Mouse (Mus musculus): ENCODE data around the gene Irgm1. TPM values are rescaled to one million over a fixed set of nuclear protein-coding genes. Genes with fewer than 3 reads are reported as not detected.
"Not testable (repeated sequence)": the region's sequence is repeated elsewhere in the genome, so short reads cannot be mapped to it uniquely, and the experiment has no call there.

Irgm1 gene
- 14.7 and 16.2 TPM in 2 replicates for polyA plus RNA-seq (2014; fragmentation: Nextera tagmentation; extraction: Ambion mirVana)

GRCm38 (mm10) chr11:48871201-48871772 is at the start of gene Irgm1:
Gene Irgm1, minus strand, starts transcription at chr11:48871683.
- Histone ChIP-seq H3K27me3 (replicated peaks; ENCODE audit: control insufficient read depth, insufficient read depth, low read length) (no peaks in the 10 kb centered on the region), H3K4me3 (ENCODE audit: low read depth, low read length) (peak within 1 kb of the TSS; percentile 49), H3K9ac (ENCODE audit: low read length) (peak within 1 kb of the TSS; percentile 66), H3K27ac (ENCODE audit: low read depth) (peak within 1 kb of the TSS; percentile 82), H3K4me1 (replicated peaks; ENCODE audit: control insufficient read depth, insufficient read depth, low read length) (peaks cover 31% of the 10 kb centered on the region), H3K9me3 (ENCODE audit: control insufficient read depth, low read length) (no peaks in the 10 kb centered on the region), H3K4me2 (ENCODE audit: low read length) (peak within 1 kb of the TSS; percentile 73), H3K36me3 (ENCODE audit: control insufficient read depth, insufficient read depth, low read length) (peaks cover 4% of the 10 kb centered on the region; the same call in 1 of the 2 replicates)
- ATAC-seq (replicated peaks; ENCODE audit: low FRiP score, low TSS enrichment, low read depth) (peak; percentile 20; the same call in 1 of the 2 replicates), DNase-seq (ENCODE audit: low spot score) (peak; percentile 87)
- under 1% methylated on average over 19 of the region's 19 CpGs for WGBS

GRCm38 (mm10) chr11:48918380-48918779 is 46.9 kb upstream of the Irgm1 start:
- no peak overlapping the region for H3K4me3 ChIP-seq (ENCODE audit: low read depth, low read length)
- no peaks in the 10 kb centered on the region for H3K36me3 ChIP-seq (ENCODE audit: control insufficient read depth, insufficient read depth, low read length)
- H3K27ac ChIP-seq (ENCODE audit: low read depth): no peak overlapping the region
- H3K9me3 ChIP-seq (ENCODE audit: control insufficient read depth, low read length): no peaks in the 10 kb centered on the region
- no peaks in the 10 kb centered on the region for H3K4me1 ChIP-seq (replicated peaks; ENCODE audit: control insufficient read depth, insufficient read depth, low read length)
- H3K4me2 ChIP-seq (ENCODE audit: low read length): no peak overlapping the region
- 78% methylated on average over 3 of the region's 3 CpGs for WGBS
- no peak overlapping the region for H3K9ac ChIP-seq (ENCODE audit: low read length)
- ATAC-seq (replicated peaks; ENCODE audit: low FRiP score, low TSS enrichment, low read depth): no peak
- no peaks in the 10 kb centered on the region for H3K27me3 ChIP-seq (replicated peaks; ENCODE audit: control insufficient read depth, insufficient read depth, low read length)
- no peak for DNase-seq (ENCODE audit: low spot score)

GRCm38 (mm10) chr11:48913611-48914010 is 42.1 kb upstream of the Irgm1 start:
- Histone ChIP-seq H3K4me1 (replicated peaks; ENCODE audit: control insufficient read depth, insufficient read depth, low read length) (no peaks in the 10 kb centered on the region), H3K9me3 (ENCODE audit: control insufficient read depth, low read length) (no peaks in the 10 kb centered on the region), H3K4me3 (ENCODE audit: low read depth, low read length) (no peak overlapping the region), H3K27ac (ENCODE audit: low read depth) (no peak overlapping the region), H3K36me3 (ENCODE audit: control insufficient read depth, insufficient read depth, low read length) (no peaks in the 10 kb centered on the region), H3K27me3 (replicated peaks; ENCODE audit: control insufficient read depth, insufficient read depth, low read length) (no peaks in the 10 kb centered on the region), H3K4me2 (ENCODE audit: low read length) (no peak overlapping the region), H3K9ac (ENCODE audit: low read length) (no peak overlapping the region)
- DNase-seq (ENCODE audit: low spot score) (no peak), ATAC-seq (replicated peaks; ENCODE audit: low FRiP score, low TSS enrichment, low read depth) (no peak)
- WGBS: 93% methylated on average over 1 of the region's 1 CpGs

DNA sequence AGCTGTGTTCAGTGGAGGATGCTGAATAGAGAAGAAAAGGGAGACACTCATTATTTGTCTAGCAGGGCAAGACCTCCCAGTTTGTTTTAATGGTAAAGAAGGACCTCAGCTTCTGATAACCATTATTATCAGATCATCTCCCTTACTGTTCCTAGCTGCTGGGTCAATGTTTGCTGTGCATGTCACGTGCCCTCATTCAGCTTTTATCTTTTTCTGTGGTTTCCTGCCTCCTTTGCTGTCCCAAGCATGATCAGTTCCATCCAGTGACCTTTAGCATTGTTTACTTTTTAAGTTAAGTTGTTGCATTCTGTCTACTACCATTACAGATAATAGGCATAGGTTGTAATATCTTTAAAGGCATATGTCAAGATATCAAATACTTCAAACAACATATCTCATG is 37.0 kb upstream of the Irgm1 start:
- Histone ChIP-seq H3K9ac (ENCODE audit: low read length) (no peak overlapping the region), H3K4me1 (replicated peaks; ENCODE audit: control insufficient read depth, insufficient read depth, low read length) (no peaks in the 10 kb centered on the region), H3K4me2 (ENCODE audit: low read length) (no peak overlapping the region), H3K9me3 (ENCODE audit: control insufficient read depth, low read length) (no peaks in the 10 kb centered on the region), H3K27ac (ENCODE audit: low read depth) (no peak overlapping the region), H3K36me3 (ENCODE audit: control insufficient read depth, insufficient read depth, low read length) (no peaks in the 10 kb centered on the region), H3K27me3 (replicated peaks; ENCODE audit: control insufficient read depth, insufficient read depth, low read length) (no peaks in the 10 kb centered on the region), H3K4me3 (ENCODE audit: low read depth, low read length) (no peak overlapping the region)
- DNase-seq (ENCODE audit: low spot score) (no peak), ATAC-seq (replicated peaks; ENCODE audit: low FRiP score, low TSS enrichment, low read depth) (no peak)
- WGBS: 58% methylated on average over 1 of the region's 1 CpGs

DNA sequence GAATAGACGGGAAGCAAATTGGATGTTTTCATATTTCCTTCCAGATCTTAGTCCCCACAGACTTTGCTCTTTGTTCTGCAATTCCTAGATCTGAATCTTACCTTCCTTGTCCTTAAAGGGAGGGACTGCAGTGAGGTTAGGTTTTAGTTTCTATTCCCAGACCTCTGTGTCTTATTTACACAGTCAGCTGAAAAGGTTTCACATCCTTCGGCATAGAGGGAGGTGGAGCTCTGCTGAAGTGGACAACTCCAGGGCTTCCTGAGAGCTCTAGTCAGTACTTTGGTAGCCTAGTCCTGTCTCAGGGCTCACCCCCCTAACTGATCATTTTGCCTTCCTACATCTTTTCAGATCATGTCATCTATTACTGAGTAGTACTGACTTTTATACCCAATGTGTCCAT is 30.5 kb upstream of the Irgm1 start, which contains the start of gene Gm5431:
Gm5431 (minus strand) TSS at position 194 of the 400 bp plus-strand sequence.
- no peaks in the 10 kb centered on the region for H3K27me3 ChIP-seq (replicated peaks; ENCODE audit: control insufficient read depth, insufficient read depth, low read length)
- WGBS: 46% methylated on average over 2 of the region's 2 CpGs
- no peaks in the 10 kb centered on the region for H3K9me3 ChIP-seq (ENCODE audit: control insufficient read depth, low read length)
- H3K36me3 ChIP-seq (ENCODE audit: control insufficient read depth, insufficient read depth, low read length): no peaks in the 10 kb centered on the region
- no peak within 1 kb of the TSS for H3K9ac ChIP-seq (ENCODE audit: low read length)
- ATAC-seq (replicated peaks; ENCODE audit: low FRiP score, low TSS enrichment, low read depth) (no peak), DNase-seq (ENCODE audit: low spot score) (no peak)
- H3K27ac ChIP-seq (ENCODE audit: low read depth): no peak within 1 kb of the TSS
- H3K4me1 ChIP-seq (replicated peaks; ENCODE audit: control insufficient read depth, insufficient read depth, low read length): no peaks in the 10 kb centered on the region
- no peak within 1 kb of the TSS for H3K4me2 ChIP-seq (ENCODE audit: low read length)
- H3K4me3 ChIP-seq (ENCODE audit: low read depth, low read length): no peak within 1 kb of the TSS

GRCm38 (mm10) chr11:48901567-48901930 is 30.1 kb upstream of the Irgm1 start:
- H3K9me3 ChIP-seq (ENCODE audit: control insufficient read depth, low read length); H3K9ac ChIP-seq (ENCODE audit: low read length); DNase-seq (ENCODE audit: low spot score); H3K27ac ChIP-seq (ENCODE audit: low read depth); H3K4me1 ChIP-seq (replicated peaks; ENCODE audit: control insufficient read depth, insufficient read depth, low read length); H3K36me3 ChIP-seq (ENCODE audit: control insufficient read depth, insufficient read depth, low read length); H3K4me3 ChIP-seq (ENCODE audit: low read depth, low read length); ATAC-seq (replicated peaks; ENCODE audit: low FRiP score, low TSS enrichment, low read depth); H3K4me2 ChIP-seq (ENCODE audit: low read length); H3K27me3 ChIP-seq (replicated peaks; ENCODE audit: control insufficient read depth, insufficient read depth, low read length): not testable (repeated sequence)
- WGBS: 94% methylated on average over 1 of the region's 1 CpGs

DNA sequence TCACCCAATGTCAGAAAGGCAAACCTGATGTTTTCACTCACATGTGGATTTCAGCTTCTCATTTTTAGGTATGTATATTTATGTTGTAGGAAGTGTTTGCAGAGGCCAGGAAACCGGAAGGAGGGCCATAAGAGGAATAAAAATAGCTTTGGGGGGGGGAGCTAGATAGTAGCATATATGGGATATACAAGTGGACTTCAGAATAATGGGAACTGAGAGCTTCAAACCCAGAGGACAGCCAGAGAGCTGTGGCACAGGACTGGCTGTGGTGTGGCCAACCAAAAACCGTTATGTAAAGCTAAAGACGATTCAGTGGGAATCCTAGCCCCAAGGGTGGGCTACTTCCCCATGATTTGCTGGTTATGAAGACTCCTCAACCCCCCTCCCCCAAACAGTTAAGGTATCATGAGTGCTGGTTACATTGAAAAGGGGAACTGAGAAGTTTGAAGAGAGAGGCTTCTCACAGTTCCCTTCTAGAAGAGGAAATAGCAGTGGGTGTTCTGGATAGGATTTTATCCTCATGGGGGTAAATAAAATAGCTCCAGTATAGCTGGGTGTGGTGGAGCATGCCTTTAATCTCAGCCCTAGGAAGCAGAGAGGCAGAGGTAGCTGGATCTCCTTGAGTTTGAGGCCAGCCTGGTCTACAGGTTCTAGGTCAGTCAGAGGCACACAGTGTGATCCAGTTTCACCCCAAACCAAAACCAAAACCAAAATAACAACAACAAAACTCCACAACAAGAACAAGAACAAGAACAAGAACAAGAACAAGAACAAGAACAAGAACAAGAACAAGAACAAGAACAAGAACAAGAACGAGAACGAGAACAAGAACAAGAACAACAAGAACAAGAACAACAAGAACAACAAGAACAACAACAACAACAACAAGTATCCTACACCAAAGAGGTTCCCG is 29.4 kb upstream of the Irgm1 start:
- WGBS: 82% methylated on average over 6 of the region's 6 CpGs
- not testable (repeated sequence) for H3K27me3 ChIP-seq (replicated peaks; ENCODE audit: control insufficient read depth, insufficient read depth, low read length); ATAC-seq (replicated peaks; ENCODE audit: low FRiP score, low TSS enrichment, low read depth); H3K9me3 ChIP-seq (ENCODE audit: control insufficient read depth, low read length); H3K4me3 ChIP-seq (ENCODE audit: low read depth, low read length); H3K27ac ChIP-seq (ENCODE audit: low read depth); H3K36me3 ChIP-seq (ENCODE audit: control insufficient read depth, insufficient read depth, low read length); DNase-seq (ENCODE audit: low spot score); H3K4me2 ChIP-seq (ENCODE audit: low read length); H3K4me1 ChIP-seq (replicated peaks; ENCODE audit: control insufficient read depth, insufficient read depth, low read length); H3K9ac ChIP-seq (ENCODE audit: low read length)

- Histone ChIP-seq H3K27ac (ENCODE audit: low read depth) (no peak overlapping the region), H3K9me3 (ENCODE audit: control insufficient read depth, low read length) (no peaks in the 10 kb centered on the region), H3K9ac (ENCODE audit: low read length) (no peak overlapping the region), H3K4me2 (ENCODE audit: low read length) (no peak overlapping the region), H3K4me3 (ENCODE audit: low read depth, low read length) (no peak overlapping the region), H3K36me3 (ENCODE audit: control insufficient read depth, insufficient read depth, low read length) (no peaks in the 10 kb centered on the region), H3K27me3 (replicated peaks; ENCODE audit: control insufficient read depth, insufficient read depth, low read length) (no peaks in the 10 kb centered on the region), H3K4me1 (replicated peaks; ENCODE audit: control insufficient read depth, insufficient read depth, low read length) (no peaks in the 10 kb centered on the region)
- ATAC-seq (replicated peaks; ENCODE audit: low FRiP score, low TSS enrichment, low read depth) (no peak), DNase-seq (ENCODE audit: low spot score) (no peak)
- 72% methylated on average over 2 of the region's 2 CpGs for WGBS
Measured at GRCm38 (mm10) chr11:48898812-48899431, 27.4 kb upstream of the Irgm1 start.

Measured in intestine, embryonic 14.5 days (tissue).